In genomic region chr6:22071323-22071840, GRCm38 (mm10) we compare ENCODE assay signal across 8 mouse cellular contexts.
A peak's percentile ranks its signal among the peaks of the same experiment; 100 is the strongest.
DNase-seq lines count a peak whose midpoint lies in the region; ATAC-seq and TF ChIP-seq lines count a peak whose summit lies in the region.
"Had no signal": no experiment of that assay in that cellular context is flagged by ENCODE, and none has a peak within 500 bp of the region (broad histone marks: within the 10 kb centered on the region; RNA-seq: fewer than 3 reads in every experiment).

No protein-coding gene starts in this region.

- DNase-seq in layer of hippocampus, adult 2 months (ENCODE audit: low spot score in 2 of 2), result no peak
- DNase-seq in layer of hippocampus, adult 8-10 months (ENCODE audit: low spot score in 2 of 2), result no peak
- no peak for DNase-seq in Patski (ENCODE audit: low read depth, low spot score)
- peak; percentile 27 for DNase-seq in naive thymus-derived CD4-positive, alpha-beta T cell, adult 2 months (ENCODE audit: low read depth)
- no peak for DNase-seq in urinary bladder, postnatal 36 days (ENCODE audit: low spot score in 2 of 2)
- no peak for DNase-seq in urinary bladder, postnatal 14 days (ENCODE audit: low spot score)

- in situ Hi-C loops in Patski (cut with MboI; ENCODE audit: low pct_unique_long_range_greater_than_20kb), result loop anchor here (5.0 kb wide), 1 partner anchor 274 kb away; no protein-coding TSS in a partner anchor

- POLR2A ChIA-PET in Patski (lab: Charles Lee), result no interaction called here

- H3K27ac ChIP-seq in layer of hippocampus, adult 2 months, result peak overlapping the region; percentile 81
- H3K27ac ChIP-seq in embryonic fibroblast, embryonic 13.5 days (ENCODE audit: insufficient read depth, low read length), result no peak overlapping the region

- no peak for ATAC-seq in Patski

- H3K4me1 ChIP-seq in embryonic fibroblast, embryonic 13.5 days (ENCODE audit: control insufficient read depth, insufficient read depth, low read length), result no peaks in the 10 kb centered on the region; the same call in 1 of the 2 replicates

- CTCF ChIA-PET in Patski (lab: Charles Lee), result interaction anchor here (0.6 to 2.8 kb wide), 9 partner anchors 10 to 281 kb away, joined by 3 to 8 read pairs (median 3); no protein-coding TSS in a partner anchor

- TF ChIP-seq POLR2A in embryonic fibroblast, embryonic 13.5 days (IDR thresholded peaks at IDR 0.05; ENCODE audit: low read depth, low read length), result no peak

- peak; percentile 78 for TF ChIP-seq CTCF in layer of hippocampus, adult 2 months (conservative IDR thresholded peaks at IDR 0.05)
- peak; percentile 44 for TF ChIP-seq CTCF in Patski (IDR thresholded peaks at IDR 0.05)
- no peak for TF ChIP-seq CTCF in embryonic fibroblast, embryonic 13.5 days (IDR thresholded peaks at IDR 0.05; ENCODE audit: borderline replicate concordance, insufficient read depth, low read length)

- peaks cover 12% of the 10 kb centered on the region for H3K27me3 ChIP-seq in Patski

- peak overlapping the region; percentile 47 for H3K4me3 ChIP-seq in layer of hippocampus, adult 2 months
- H3K4me3 ChIP-seq in embryonic fibroblast, embryonic 13.5 days (ENCODE audit: insufficient read depth, low read length), result peak overlapping the region; percentile 27; the same call in 1 of the 2 replicates
- H3K4me3 ChIP-seq: erythroblast, embryonic 14.5 days had no signal
